Mouse (Mus musculus) ES-Bruce4 (cell line): ENCODE measurements at regions not wholly inside any gene's neighbourhood (a gene's known extent, or its start where the extent isn't known, plus 50 kb on each side); places are given as distances from the start of the nearest gene placed in this dataset.

Experiments used
- H3K27ac ChIP-seq: 2 replicates; pipeline ENCODE4 v1.5.1; 2012; ENCODE audit warnings: low read length, inconsistent platforms; ENCODE audit not compliant: insufficient read depth
- H3K27me3 ChIP-seq: 2 replicates; pipeline ENCODE4 v1.6.1; 2012; ENCODE audit warnings: mild to moderate bottlenecking, low read length, inconsistent platforms; ENCODE audit not compliant: control insufficient read depth, poor library complexity, insufficient read depth, severe bottlenecking
- H3K36me3 ChIP-seq: 2 replicates; pipeline ENCODE4 v1.6.1; 2012; ENCODE audit warnings: inconsistent platforms, mild to moderate bottlenecking, low read length, moderate library complexity; ENCODE audit not compliant: control insufficient read depth, poor library complexity, insufficient read depth, severe bottlenecking
- H3K4me1 ChIP-seq: one replicate; pipeline ENCODE4 v1.8.1; 2011; ENCODE audit warnings: low read length; ENCODE audit not compliant: control insufficient read depth, insufficient read depth
- H3K4me3 ChIP-seq: 2 replicates; pipeline ENCODE4 v1.5.1; 2011; ENCODE audit warnings: low read depth, mild to moderate bottlenecking, low read length
- H3K9ac ChIP-seq: 2 replicates; pipeline ENCODE4 v1.6.1; 2012; ENCODE audit warnings: low read depth, mild to moderate bottlenecking, inconsistent platforms; ENCODE audit not compliant: poor library complexity, severe bottlenecking
- H3K9me3 ChIP-seq: replicated peaks from 2 replicates; pipeline ENCODE4 v1.6.1; 2012; ENCODE audit warnings: mild to moderate bottlenecking, low read length, inconsistent platforms; ENCODE audit not compliant: control insufficient read depth, poor library complexity, insufficient read depth, severe bottlenecking
- CTCF ChIP-seq: IDR thresholded peaks from one replicate; pipeline ENCODE4 v1.8.1; 2011; ENCODE audit warnings: low read depth, low read length
- EP300 ChIP-seq: IDR thresholded peaks from 2 replicates; pipeline ENCODE4 v1.6.1; 2011; ENCODE audit warnings: low read depth, low read length; ENCODE audit not compliant: insufficient read depth
- POLR2A ChIP-seq: IDR thresholded peaks from one replicate; pipeline ENCODE4 v1.8.1; 2011; ENCODE audit warnings: low read length; ENCODE audit not compliant: insufficient read depth

- no peak overlapping the region for H3K9ac ChIP-seq
- no peaks in the 10 kb centered on the region for H3K4me1 ChIP-seq
- H3K36me3 ChIP-seq, result no peaks in the 10 kb centered on the region
- TF ChIP-seq EP300, result no peak
- no peak for TF ChIP-seq CTCF
- no peak for TF ChIP-seq POLR2A
- no peaks in the 10 kb centered on the region for H3K27me3 ChIP-seq
- H3K9me3 ChIP-seq, result peaks cover 6% of the 10 kb centered on the region; the same call in 1 of the 2 replicates
- H3K27ac ChIP-seq, result no peak overlapping the region
- H3K4me3 ChIP-seq, result no peak overlapping the region
These were observed 99.8 kb downstream of the Olfm4 start for GRCm38 (mm10) chr14:80083724-80084123.

GRCm38 (mm10) chr14:80097238-80097637 is 113.4 kb downstream of the Olfm4 start:
- H3K27ac ChIP-seq, result no peak overlapping the region
- no peaks in the 10 kb centered on the region; the same call in 1 of the 2 replicates for H3K9me3 ChIP-seq
- TF ChIP-seq EP300 (no peak), CTCF (no peak), POLR2A (no peak)
- no peak overlapping the region for H3K4me3 ChIP-seq
- no peaks in the 10 kb centered on the region for H3K36me3 ChIP-seq
- H3K9ac ChIP-seq, result no peak overlapping the region
- no peaks in the 10 kb centered on the region for H3K27me3 ChIP-seq
- H3K4me1 ChIP-seq, result no peaks in the 10 kb centered on the region

- Histone ChIP-seq H3K4me3 (no peak overlapping the region), H3K27ac (no peak overlapping the region), H3K27me3 (no peaks in the 10 kb centered on the region), H3K36me3 (no peaks in the 10 kb centered on the region), H3K9ac (no peak overlapping the region), H3K4me1 (no peaks in the 10 kb centered on the region), H3K9me3 (no peaks in the 10 kb centered on the region)
- TF ChIP-seq POLR2A (no peak), CTCF (no peak), EP300 (no peak)
These were observed 129.3 kb downstream of the Olfm4 start for GRCm38 (mm10) chr14:80113115-80113687.

GRCm38 (mm10) chr14:80114326-80114725 is 130.4 kb downstream of the Olfm4 start:
- Histone ChIP-seq H3K9ac (no peak overlapping the region), H3K9me3 (no peaks in the 10 kb centered on the region)
- no peak for TF ChIP-seq EP300
- no peak for TF ChIP-seq POLR2A
- TF ChIP-seq CTCF, result no peak

GRCm38 (mm10) chr14:80125156-80125555 is 141.3 kb downstream of the Olfm4 start:
- Histone ChIP-seq H3K27ac (no peak overlapping the region), H3K36me3 (no peaks in the 10 kb centered on the region)
- TF ChIP-seq EP300, result no peak
- no peak for TF ChIP-seq CTCF
- TF ChIP-seq POLR2A, result no peak

More at GRCm38 (mm10) chr14:80114326-80114725, 130.4 kb downstream of the Olfm4 start:
- Histone ChIP-seq H3K27ac (no peak overlapping the region), H3K27me3 (no peaks in the 10 kb centered on the region), H3K36me3 (no peaks in the 10 kb centered on the region), H3K4me1 (no peaks in the 10 kb centered on the region), H3K4me3 (no peak overlapping the region)

GRCm38 (mm10) chr14:80128181-80128580 is 144.3 kb downstream of the Olfm4 start:
- no peak overlapping the region for H3K27ac ChIP-seq
- H3K4me1 ChIP-seq, result no peaks in the 10 kb centered on the region
- H3K9ac ChIP-seq, result no peak overlapping the region
- TF ChIP-seq EP300 (no peak), CTCF (no peak), POLR2A (no peak)
- no peak overlapping the region for H3K4me3 ChIP-seq
- no peaks in the 10 kb centered on the region for H3K36me3 ChIP-seq
- H3K9me3 ChIP-seq, result no peaks in the 10 kb centered on the region
- no peaks in the 10 kb centered on the region for H3K27me3 ChIP-seq

More at GRCm38 (mm10) chr14:80125156-80125555, 141.3 kb downstream of the Olfm4 start:
- no peak overlapping the region for H3K4me3 ChIP-seq
- no peaks in the 10 kb centered on the region for H3K9me3 ChIP-seq
- no peaks in the 10 kb centered on the region for H3K27me3 ChIP-seq
- H3K4me1 ChIP-seq, result no peaks in the 10 kb centered on the region
- H3K9ac ChIP-seq, result no peak overlapping the region
